Mouse (Mus musculus) ES-E14 (cell line): ENCODE data around the gene Spred2.

ENCODE experiments used
- CHD2 ChIP-seq: IDR thresholded peaks from 2 replicates; pipeline ENCODE4 v1.6.1; 2014; ENCODE audit warnings: mild to moderate bottlenecking, low read depth, low read length, inconsistent platforms
- HCFC1 ChIP-seq: IDR thresholded peaks from 2 replicates; pipeline ENCODE4 v1.6.1; 2012; ENCODE audit warnings: low read length, inconsistent platforms, borderline replicate concordance; ENCODE audit not compliant: insufficient read depth
- ZNF384 ChIP-seq: IDR thresholded peaks from 2 replicates; pipeline ENCODE4 v1.6.1; 2012; ENCODE audit warnings: low read depth, low read length, inconsistent platforms

DNA sequence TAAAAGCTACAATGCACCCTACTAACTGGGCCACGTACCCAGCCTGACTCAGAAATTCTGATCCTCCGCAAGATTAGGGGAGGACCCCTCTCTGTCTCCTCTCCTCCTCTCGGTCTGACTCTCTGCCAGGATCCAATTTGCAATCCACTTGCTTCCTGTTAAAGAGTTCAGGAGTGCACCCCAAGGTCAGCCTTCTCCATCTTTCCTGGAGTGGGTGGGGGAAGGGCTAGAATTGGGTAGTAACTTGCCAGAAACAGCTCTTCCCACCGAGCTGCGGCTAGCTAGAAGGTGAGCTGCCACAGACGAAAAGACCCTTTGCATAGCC is 4.8 kb upstream of the Spred2 start:
- TF ChIP-seq ZNF384 (no peak), HCFC1 (no peak), CHD2 (peak; percentile 64; the same call in 1 of the 2 replicates)
